Mouse (Mus musculus): ENCODE data around the gene Ager. TPM values are rescaled to one million over a fixed set of nuclear protein-coding genes. Genes with fewer than 3 reads are reported as not detected.

Gene Ager
- polyA plus RNA-seq, 1 experiment from 2014 or later = 2.7 TPM

Other genes starting within 250 kb of the Ager start
- gene Btnl2, start 243.0 kb upstream of the Ager start, polyA plus RNA-seq (2014; fragmentation: Nextera tagmentation; extraction: Ambion mirVana) = not detected in 2 replicates
- not detected in 2 replicates for gene Btnl1, start 220.7 kb upstream of the Ager start, polyA plus RNA-seq (2014; fragmentation: Nextera tagmentation; extraction: Ambion mirVana)
- gene BC051142, start 199.0 kb upstream of the Ager start, polyA plus RNA-seq (2014; fragmentation: Nextera tagmentation; extraction: Ambion mirVana) = 0.70 and 0.73 TPM in 2 replicates
- not detected in 2 replicates for gene Btnl4, start 120.5 kb upstream of the Ager start, polyA plus RNA-seq (2014; fragmentation: Nextera tagmentation; extraction: Ambion mirVana)
- not detected in 2 replicates for gene Btnl6, start 80.5 kb upstream of the Ager start, polyA plus RNA-seq (2014; fragmentation: Nextera tagmentation; extraction: Ambion mirVana)
- gene Notch4, start 33.6 kb upstream of the Ager start, polyA plus RNA-seq (2014; fragmentation: Nextera tagmentation; extraction: Ambion mirVana) = 5.2 and 7.7 TPM in 2 replicates
- gene Gpsm3, start 8.1 kb upstream of the Ager start, polyA plus RNA-seq (2014; fragmentation: Nextera tagmentation; extraction: Ambion mirVana) = 4.0 and 4.7 TPM in 2 replicates
- gene Pbx2, start 6.6 kb upstream of the Ager start, polyA plus RNA-seq (2014; fragmentation: Nextera tagmentation; extraction: Ambion mirVana) = 21.5 and 22.0 TPM in 2 replicates
- 111 TPM in 2 replicates for gene Rnf5, start 5.8 kb downstream of the Ager start, polyA plus RNA-seq (2014; fragmentation: Nextera tagmentation; extraction: Ambion mirVana)
- 58.2 and 74.8 TPM in 2 replicates for gene Agpat1, start 6.4 kb downstream of the Ager start, polyA plus RNA-seq (2014; fragmentation: Nextera tagmentation; extraction: Ambion mirVana)
- gene Egfl8, start 18.1 kb downstream of the Ager start, polyA plus RNA-seq (2014; fragmentation: Nextera tagmentation; extraction: Ambion mirVana) = 2.8 and 3.5 TPM in 2 replicates
- 24.8 and 26.1 TPM in 2 replicates for gene Ppt2, start 30.6 kb downstream of the Ager start, polyA plus RNA-seq (2014; fragmentation: Nextera tagmentation; extraction: Ambion mirVana)
- 0.17 and 0.20 TPM in 2 replicates for gene Prrt1, start 31.7 kb downstream of the Ager start, polyA plus RNA-seq (2014; fragmentation: Nextera tagmentation; extraction: Ambion mirVana)
- gene Fkbpl, start 46.9 kb downstream of the Ager start, polyA plus RNA-seq (2014; fragmentation: Nextera tagmentation; extraction: Ambion mirVana) = 13.1 and 19.3 TPM in 2 replicates
- gene Atf6b, start 49.3 kb downstream of the Ager start, polyA plus RNA-seq (2014; fragmentation: Nextera tagmentation; extraction: Ambion mirVana) = 63.4 and 71.4 TPM in 2 replicates
- not detected in 2 replicates for gene Tnxb, start 72.7 kb downstream of the Ager start, polyA plus RNA-seq (2014; fragmentation: Nextera tagmentation; extraction: Ambion mirVana)
- not detected in 2 replicates for gene C4b, start 146.0 kb downstream of the Ager start, polyA plus RNA-seq (2014; fragmentation: Nextera tagmentation; extraction: Ambion mirVana)
- not detected in 2 replicates for gene Cyp21a1, start 206.7 kb downstream of the Ager start, polyA plus RNA-seq (2014; fragmentation: Nextera tagmentation; extraction: Ambion mirVana)
- 20.5 and 21.2 TPM in 2 replicates for gene Stk19, start 239.1 kb downstream of the Ager start, polyA plus RNA-seq (2014; fragmentation: Nextera tagmentation; extraction: Ambion mirVana)
- 72.4 and 74.6 TPM in 2 replicates for gene Dxo, start 239.2 kb downstream of the Ager start, polyA plus RNA-seq (2014; fragmentation: Nextera tagmentation; extraction: Ambion mirVana)